Mouse (Mus musculus) lung, embryonic 14.5 days (tissue): ENCODE results near the gene Myrip. TPM values are rescaled to one million over a fixed set of nuclear protein-coding genes. Genes with fewer than 3 reads are reported as not detected.

Source experiments
- ATAC-seq: fragments of 200-750 bp; cut with Nextera tagmentation; 2 replicates; pipeline ENCODE4 v1.8.0; 2017; ENCODE audit warnings: mild to moderate bottlenecking, moderate TSS enrichment, moderate library complexity; ENCODE audit not compliant: insufficient read depth
- DNase-seq: peaks from one replicate; pipeline ENCODE4 v3.0.0-alpha.2; 2015
- H3K27ac ChIP-seq: fragments of 300-500 bp; sonication (generic); 2 replicates; pipeline ENCODE4 v1.5.1; 2014; ENCODE audit warnings: low read depth, mild to moderate bottlenecking, moderate library complexity
- H3K27me3 ChIP-seq: fragments of 300-500 bp; sonication (generic); 2 replicates; pipeline ENCODE4 v1.6.1; 2014; ENCODE audit warnings: low read length, control low read depth; ENCODE audit not compliant: insufficient read depth
- H3K36me3 ChIP-seq: fragments of 300-500 bp; sonication (generic); 2 replicates; pipeline ENCODE4 v1.6.1; 2014; ENCODE audit warnings: control low read depth; ENCODE audit not compliant: insufficient read depth
- H3K4me1 ChIP-seq: fragments of 300-500 bp; sonication (generic); 2 replicates; pipeline ENCODE4 v1.6.1; 2014; ENCODE audit warnings: antibody characterized with exemption, control low read depth; ENCODE audit not compliant: insufficient read depth
- H3K4me2 ChIP-seq: fragments of 300-500 bp; sonication (generic); 2 replicates; pipeline ENCODE4 v1.6.1; 2014; ENCODE audit warnings: mild to moderate bottlenecking
- H3K4me3 ChIP-seq: fragments of 300-500 bp; sonication (generic); 2 replicates; pipeline ENCODE4 v1.5.1; 2014; ENCODE audit warnings: low read depth, low read length
- H3K9ac ChIP-seq: fragments of 300-500 bp; sonication (generic); 2 replicates; pipeline ENCODE4 v1.6.1; 2014
- H3K9me3 ChIP-seq: fragments of 300-500 bp; sonication (generic); 2 replicates; pipeline ENCODE4 v1.6.1; 2016; ENCODE audit warnings: low read depth, low read length, control low read depth
- CTCF ChIP-seq: IDR thresholded peaks from 2 replicates; pipeline ENCODE4 v1.5.1; 2016; ENCODE audit warnings: antibody characterized with exemption, low read depth
- WGBS: fragments of 180-500 bp; shearing (Covaris S2); extraction: QIAGEN DNeasy Blood & Tissue Kit; methylation state at CpG from one replicate; pipeline ENCODE4 v1.1.7; 2014; 5-methylcytosine and 5-hydroxymethylcytosine counted together
- polyA plus RNA-seq: library from polyadenylated mRNA; unstranded; fragments of >200 nt; fragmentation: Nextera tagmentation; extraction: Ambion mirVana; gene quantifications from 2 replicates; pipeline ENCODE4 v1.2.1, GENCODE M21; 2014

The Myrip gene
- polyA plus RNA-seq, 1 experiment from 2014 or later = 0.18 TPM

- Histone ChIP-seq H3K9ac (no peak overlapping the region), H3K4me1 (no peaks in the 10 kb centered on the region), H3K4me3 (no peak overlapping the region), H3K4me2 (no peak overlapping the region), H3K27me3 (no peaks in the 10 kb centered on the region), H3K27ac (no peak overlapping the region), H3K36me3 (no peaks in the 10 kb centered on the region), H3K9me3 (no peaks in the 10 kb centered on the region)
- no peak for DNase-seq
- ATAC-seq = no peak
- no peak for TF ChIP-seq CTCF
- WGBS = 39% methylated on average over 8 of the region's 8 CpGs
Observed at GRCm38 (mm10) chr9:120435841-120436240, 134.5 kb downstream of the Myrip start.

DNA sequence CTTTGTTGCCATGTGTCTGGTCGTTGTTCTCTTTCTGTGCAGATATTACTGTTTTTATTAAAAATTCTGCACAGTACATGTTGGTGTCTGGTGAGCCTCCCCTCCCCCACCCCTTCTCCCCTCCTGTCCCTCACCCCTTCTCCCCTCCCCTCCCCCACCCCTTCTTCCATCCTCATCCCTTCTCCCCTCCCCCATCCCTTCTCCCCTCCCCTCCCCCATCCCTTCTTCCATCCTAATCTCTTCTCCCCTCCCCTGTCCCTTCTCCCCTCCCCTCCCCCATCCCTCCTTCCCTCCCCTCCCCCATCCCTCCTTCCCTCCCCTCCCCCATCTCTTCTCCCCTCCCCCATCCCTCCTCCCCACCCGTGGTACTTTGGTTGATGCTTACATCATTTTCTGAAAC lies 135.5 kb downstream of the Myrip start:
- no peaks in the 10 kb centered on the region for H3K4me1 ChIP-seq
- ATAC-seq = no peak
- 64% methylated on average over 2 of the region's 2 CpGs for WGBS

GRCm38 (mm10) chr9:120437266-120437876 lies 136.1 kb downstream of the Myrip start:
- H3K4me2 ChIP-seq = no peak overlapping the region
- DNase-seq = no peak
- no peak for TF ChIP-seq CTCF
- no peaks in the 10 kb centered on the region for H3K4me1 ChIP-seq
- H3K9ac ChIP-seq = no peak overlapping the region
- no peaks in the 10 kb centered on the region for H3K27me3 ChIP-seq
- no peaks in the 10 kb centered on the region for H3K36me3 ChIP-seq
- no peak overlapping the region for H3K4me3 ChIP-seq
- no peak for ATAC-seq
- H3K9me3 ChIP-seq = no peaks in the 10 kb centered on the region
- 72% methylated on average over 6 of the region's 6 CpGs for WGBS
- no peak overlapping the region for H3K27ac ChIP-seq

More for the DNA sequence above, 135.5 kb downstream of the Myrip start:
- no peak for TF ChIP-seq CTCF
- Histone ChIP-seq H3K9ac (no peak overlapping the region), H3K9me3 (no peaks in the 10 kb centered on the region), H3K4me2 (no peak overlapping the region), H3K36me3 (no peaks in the 10 kb centered on the region), H3K27ac (no peak overlapping the region), H3K4me3 (no peak overlapping the region), H3K27me3 (no peaks in the 10 kb centered on the region)
- no peak for DNase-seq

GRCm38 (mm10) chr9:120438350-120438749 lies 137.0 kb downstream of the Myrip start:
- H3K4me1 ChIP-seq = no peaks in the 10 kb centered on the region
- 82% methylated on average over 1 of the region's 1 CpGs for WGBS

GRCm38 (mm10) chr9:120438781-120439180 lies 137.5 kb downstream of the Myrip start:
- TF ChIP-seq CTCF = no peak
- Histone ChIP-seq H3K27ac (no peak overlapping the region), H3K27me3 (no peaks in the 10 kb centered on the region), H3K9ac (no peak overlapping the region), H3K4me1 (no peaks in the 10 kb centered on the region), H3K4me2 (no peak overlapping the region), H3K36me3 (no peaks in the 10 kb centered on the region), H3K9me3 (no peaks in the 10 kb centered on the region), H3K4me3 (no peak overlapping the region)
- WGBS = 64% methylated on average over 1 of the region's 1 CpGs
- DNase-seq = no peak
- no peak for ATAC-seq

More at GRCm38 (mm10) chr9:120438350-120438749, 137.0 kb downstream of the Myrip start:
- TF ChIP-seq CTCF = peak; percentile 22
- Histone ChIP-seq H3K27me3 (no peaks in the 10 kb centered on the region), H3K9me3 (no peaks in the 10 kb centered on the region), H3K36me3 (no peaks in the 10 kb centered on the region), H3K4me3 (no peak overlapping the region), H3K27ac (no peak overlapping the region), H3K9ac (no peak overlapping the region), H3K4me2 (no peak overlapping the region)
- DNase-seq (no peak), ATAC-seq (no peak)

DNA sequence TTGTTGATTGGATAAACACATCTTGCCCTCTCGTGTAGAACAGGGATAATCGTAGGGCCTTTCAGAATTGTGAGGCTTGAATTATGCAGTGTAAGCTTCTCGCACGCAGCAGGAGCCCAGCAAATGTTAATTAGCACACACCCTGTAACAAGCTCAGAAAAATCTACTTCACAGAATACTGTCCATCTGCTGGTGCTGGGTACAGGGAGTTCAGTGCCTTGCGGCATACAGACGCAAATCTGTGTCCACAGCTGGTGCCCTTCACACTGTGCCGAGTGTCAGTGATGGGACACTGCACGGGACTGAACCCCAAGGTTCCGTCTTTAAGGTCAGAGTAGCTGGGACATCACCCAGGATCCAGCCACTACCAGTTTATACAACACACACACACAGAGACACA lies 143.3 kb downstream of the Myrip start:
- no peak overlapping the region for H3K9ac ChIP-seq
- H3K36me3 ChIP-seq = no peaks in the 10 kb centered on the region
- WGBS = 67% methylated on average over 9 of the region's 9 CpGs
- no peaks in the 10 kb centered on the region for H3K27me3 ChIP-seq
- ATAC-seq (no peak), DNase-seq (no peak)
- H3K4me3 ChIP-seq = no peak overlapping the region
- no peaks in the 10 kb centered on the region for H3K4me1 ChIP-seq
- H3K9me3 ChIP-seq = no peaks in the 10 kb centered on the region
- TF ChIP-seq CTCF = no peak
- H3K27ac ChIP-seq = no peak overlapping the region
- H3K4me2 ChIP-seq = no peak overlapping the region

GRCm38 (mm10) chr9:120449696-120450329 lies 148.5 kb downstream of the Myrip start:
- TF ChIP-seq CTCF = no peak
- Histone ChIP-seq H3K9me3 (no peaks in the 10 kb centered on the region), H3K4me2 (no peak overlapping the region), H3K27me3 (no peaks in the 10 kb centered on the region), H3K4me3 (no peak overlapping the region), H3K9ac (no peak overlapping the region), H3K27ac (no peak overlapping the region), H3K4me1 (no peaks in the 10 kb centered on the region), H3K36me3 (no peaks in the 10 kb centered on the region)
- DNase-seq (no peak), ATAC-seq (no peak)
- WGBS = 75% methylated on average over 6 of the region's 6 CpGs
